Mouse (Mus musculus): ENCODE data around the gene Mertk.

The Mertk gene

DNA sequence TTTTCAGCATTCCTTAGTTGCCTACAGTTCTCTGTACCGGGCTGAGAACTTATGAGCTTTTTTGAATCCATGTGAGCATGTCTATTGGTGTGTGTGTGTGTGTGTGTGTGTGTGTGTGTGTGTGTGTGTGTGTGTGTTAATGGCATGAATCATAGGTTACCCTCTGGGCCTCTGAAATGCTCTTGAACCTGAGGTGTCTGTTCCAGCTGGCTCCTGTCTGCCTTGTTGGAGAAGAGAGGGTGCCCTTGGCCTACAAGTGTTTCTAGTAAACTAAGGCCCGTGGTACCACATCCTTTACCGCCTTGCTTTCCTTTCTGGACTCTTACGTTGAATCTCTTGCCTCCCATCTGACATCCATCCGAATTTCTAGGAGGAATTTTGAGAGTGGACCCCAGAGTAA lies 27.3 kb downstream of the Mertk start:
- no peak for DNase-seq

DNA sequence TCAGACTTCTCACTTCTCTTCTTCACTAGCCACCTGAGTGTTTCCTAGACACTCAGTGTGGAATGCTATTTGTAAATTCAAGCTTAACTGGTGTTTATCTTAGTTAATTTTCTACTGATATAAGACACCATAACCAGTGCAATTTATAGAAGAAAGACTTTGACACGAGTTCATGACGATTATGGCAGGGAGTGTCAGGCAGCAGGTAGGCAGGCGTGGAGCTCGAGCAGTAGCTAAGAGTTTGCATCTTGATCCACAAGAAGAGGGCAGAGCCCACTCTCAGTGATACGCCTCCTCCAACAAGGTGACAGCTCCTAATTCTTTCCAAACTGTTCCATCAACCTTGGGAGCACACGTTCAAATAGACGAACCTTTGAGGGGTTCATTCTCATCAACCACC lies 27.9 kb downstream of the Mertk start:
- DNase-seq = no peak

DNA sequence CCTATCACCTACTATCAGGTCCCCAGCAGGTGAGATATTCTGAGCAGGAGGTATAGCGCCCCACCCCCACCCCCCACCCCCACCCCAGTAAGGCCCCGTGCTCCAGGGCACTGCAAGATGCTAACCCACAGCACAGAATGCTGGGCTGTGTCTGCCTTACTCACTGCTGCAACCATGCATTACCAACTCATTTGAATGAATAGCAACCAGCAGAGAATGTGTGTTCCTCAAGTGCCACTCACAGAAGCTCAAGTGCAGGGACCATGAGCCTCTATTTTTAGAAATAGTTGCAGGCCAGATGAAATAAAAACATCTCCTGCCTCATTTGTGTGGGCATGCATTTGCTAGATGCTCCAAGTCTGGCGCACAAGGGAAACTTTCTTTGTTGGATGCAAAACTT lies 28.8 kb downstream of the Mertk start:
- no peak for DNase-seq

DNA sequence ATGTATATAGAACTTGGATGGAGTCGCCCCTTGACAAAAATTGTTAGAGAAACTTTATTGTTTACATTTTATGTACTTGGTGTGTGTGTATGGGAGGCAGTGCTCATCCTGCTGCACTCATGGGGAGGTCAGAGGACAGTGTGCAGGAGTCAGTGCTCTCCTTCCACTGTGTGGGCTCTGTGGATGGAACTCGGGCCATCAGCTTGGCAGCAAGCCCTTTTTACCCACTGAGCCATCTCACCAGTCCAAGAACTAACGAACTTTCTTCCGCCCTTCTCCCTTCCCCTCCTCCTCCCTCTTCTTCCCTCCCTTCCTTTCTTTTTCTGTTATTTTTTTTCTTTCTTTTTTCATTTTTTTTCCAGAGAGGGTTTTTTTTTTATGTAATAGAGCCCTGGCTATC lies 29.3 kb downstream of the Mertk start:
- DNase-seq = no peak

DNA sequence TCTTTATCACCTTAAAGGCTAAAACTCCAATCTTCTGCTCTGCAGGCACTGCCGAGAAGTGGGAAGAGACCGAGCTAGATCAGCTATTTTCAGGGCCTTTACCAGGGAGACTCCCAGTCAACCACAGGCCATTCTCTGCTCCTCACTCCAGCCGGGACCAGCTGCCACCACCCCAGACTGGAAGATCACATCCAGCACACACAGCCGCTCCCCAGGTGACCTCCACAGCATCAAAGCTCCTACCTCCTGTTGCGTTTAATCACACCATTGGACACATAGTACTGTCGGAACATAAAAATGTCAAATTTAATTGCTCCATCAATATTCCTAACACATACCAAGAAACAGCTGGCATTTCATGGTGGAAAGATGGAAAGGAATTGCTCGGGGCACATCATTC lies 30.4 kb downstream of the Mertk start:
- no peak for DNase-seq

DNA sequence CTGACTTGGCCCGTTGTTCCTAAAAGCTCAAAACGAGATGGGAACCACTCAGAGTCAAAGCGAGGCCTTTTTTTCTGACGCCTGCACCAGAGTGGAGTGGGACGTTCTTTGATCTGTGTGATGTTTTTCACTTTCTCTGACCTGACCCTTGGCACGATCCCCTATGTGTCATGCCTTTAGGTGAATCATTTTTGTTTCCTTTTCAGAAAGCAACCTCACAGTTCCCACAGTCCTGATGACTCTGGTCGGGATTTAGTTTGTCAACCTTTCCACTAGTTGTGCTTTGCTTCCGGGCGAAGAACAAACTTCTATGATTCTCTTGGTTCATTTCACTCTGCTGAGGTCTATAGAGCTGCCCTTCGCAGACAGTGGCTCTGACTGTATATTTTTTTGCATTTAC lies 32.8 kb downstream of the Mertk start:
- DNase-seq = no peak

DNA sequence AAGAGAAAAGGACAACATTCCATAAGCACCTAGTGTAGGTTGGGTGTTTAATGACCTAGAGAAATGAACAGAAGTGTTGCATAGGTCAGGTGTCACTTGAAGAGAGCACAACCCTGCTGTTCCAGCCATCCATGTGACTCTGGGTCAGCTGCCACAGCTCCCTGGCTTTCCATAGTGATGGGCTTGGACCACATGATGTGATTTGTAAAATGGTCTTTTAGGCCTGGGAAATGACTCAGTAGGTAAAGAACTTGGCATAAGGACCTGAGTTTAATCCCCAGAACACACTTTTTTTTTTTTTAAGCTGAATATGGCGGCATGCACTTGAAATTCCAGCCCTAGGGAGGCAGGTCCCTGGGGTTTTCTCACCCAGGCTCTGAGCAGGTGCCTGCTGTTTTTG lies 33.2 kb downstream of the Mertk start:
- DNase-seq = no peak

DNA sequence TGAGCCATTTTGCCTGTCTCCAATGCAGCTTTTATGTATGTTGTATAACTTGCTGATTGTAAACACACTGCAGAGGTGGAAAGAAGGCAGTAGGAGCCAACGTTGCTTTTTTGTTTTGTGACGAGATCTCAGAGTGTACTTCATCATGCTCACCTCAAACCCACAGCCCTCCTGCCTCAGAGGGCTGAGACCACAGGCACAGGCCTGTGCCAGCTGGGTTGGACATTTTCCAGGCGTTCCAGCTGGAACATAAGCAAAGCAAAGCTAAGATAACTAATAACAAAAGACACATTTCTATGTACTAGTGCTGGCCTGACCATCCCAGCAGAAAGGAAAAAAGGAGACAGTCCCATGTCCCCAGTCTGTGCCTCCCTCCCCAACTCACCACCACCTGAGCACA lies 36.3 kb downstream of the Mertk start:
- DNase-seq = no peak

DNA sequence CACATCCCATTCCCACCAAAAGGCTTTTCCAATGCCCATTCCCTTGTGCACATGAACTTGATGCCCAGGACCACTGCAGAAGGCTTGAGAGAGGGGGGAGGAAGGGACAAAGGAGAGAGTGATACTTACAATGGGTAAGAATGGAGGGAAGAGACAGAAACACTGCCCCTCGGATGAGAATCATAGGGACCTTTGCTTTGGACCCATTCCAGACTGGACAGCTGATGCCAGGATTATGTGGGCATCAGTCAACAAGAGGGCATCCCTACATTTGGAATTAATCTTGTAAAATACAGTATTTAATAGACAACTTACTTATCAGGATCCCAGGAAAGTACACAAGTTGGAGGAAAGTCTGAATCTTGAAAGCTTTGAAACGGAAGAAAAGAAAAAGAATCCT lies 38.3 kb downstream of the Mertk start:
- no peak for DNase-seq

DNA sequence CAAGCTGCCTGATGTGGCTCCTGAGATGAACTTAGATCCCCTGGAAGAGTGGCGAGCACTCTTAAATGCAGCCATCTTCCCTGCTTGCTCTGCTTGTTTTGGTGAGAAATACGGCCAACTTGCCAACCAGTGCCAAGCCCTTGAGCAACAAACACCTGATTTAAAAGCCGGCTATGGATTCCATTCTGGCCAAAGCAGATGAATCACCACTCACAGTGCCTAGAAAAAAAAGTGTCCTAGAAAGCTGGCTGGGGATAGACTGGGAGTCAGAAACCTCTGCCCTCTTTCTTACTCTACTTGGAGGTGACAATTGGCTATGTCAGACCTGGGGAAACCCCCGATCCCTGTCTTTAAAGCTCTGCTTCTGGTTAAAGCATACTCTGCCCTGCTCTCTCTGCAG lies 39.0 kb downstream of the Mertk start:
- no peak for DNase-seq

DNA sequence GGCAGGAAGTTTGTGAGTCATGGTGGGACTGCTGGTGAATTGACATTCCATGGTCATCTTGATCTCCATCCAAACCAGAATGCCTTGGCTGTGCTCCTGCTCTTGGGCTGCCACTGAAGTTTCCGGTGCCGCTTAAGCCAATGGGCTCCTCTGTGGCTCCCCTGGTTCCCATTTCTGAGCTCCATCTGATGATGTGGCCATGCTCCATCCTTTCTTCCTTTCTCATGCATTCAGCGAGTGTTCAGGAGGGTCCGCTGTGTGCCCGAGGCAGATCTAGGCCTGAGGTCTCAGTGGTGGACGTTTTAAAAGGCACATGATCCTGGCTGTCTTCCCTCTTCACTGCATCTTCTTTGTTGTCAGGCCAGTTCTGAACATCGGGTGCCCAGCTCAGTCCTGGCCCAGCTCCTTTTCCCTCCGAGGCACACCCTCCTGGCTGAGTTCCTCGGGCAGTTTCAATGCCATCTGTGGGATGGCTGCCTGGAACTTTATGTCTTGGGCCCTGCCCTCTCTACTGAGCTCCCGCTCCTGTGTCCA lies 40.0 kb downstream of the Mertk start:
- DNase-seq = peak; percentile 67

DNA sequence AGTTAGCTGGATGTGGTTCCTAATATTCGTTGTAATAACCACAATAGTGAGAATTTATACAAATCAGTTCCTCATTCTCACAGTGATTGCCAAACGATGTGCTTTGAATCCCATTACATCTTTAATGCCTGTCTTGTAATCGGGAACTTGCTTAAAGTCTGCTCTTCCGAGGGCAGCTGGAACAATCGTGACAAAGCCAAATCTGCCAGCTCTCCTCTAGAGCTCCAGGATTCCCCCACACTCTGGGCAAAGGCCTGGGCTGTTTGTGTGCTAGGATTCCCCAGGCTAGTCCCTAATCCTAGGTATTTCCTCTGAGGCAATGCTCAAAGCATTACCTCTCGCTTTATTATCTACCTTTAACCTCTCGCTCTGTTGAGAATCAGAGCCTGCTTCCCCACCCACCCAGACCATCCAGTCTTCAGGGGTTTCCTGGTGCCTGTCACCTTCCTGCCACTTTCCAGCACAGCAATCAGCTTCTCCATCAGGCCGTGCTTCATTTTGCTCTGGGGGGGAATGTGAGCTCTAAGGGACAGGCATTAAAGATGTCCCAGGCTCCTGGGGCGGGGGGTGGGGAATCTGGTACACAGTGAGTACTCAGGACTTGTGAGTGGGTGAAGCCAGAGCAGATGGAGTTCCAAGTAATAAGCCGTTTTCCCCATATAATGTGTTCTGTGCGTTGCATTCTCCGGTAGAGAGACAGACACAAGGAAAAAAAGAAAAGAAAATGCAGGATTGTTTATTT lies 47.3 kb downstream of the Mertk start:
- DNase-seq = peak; percentile 54

DNA sequence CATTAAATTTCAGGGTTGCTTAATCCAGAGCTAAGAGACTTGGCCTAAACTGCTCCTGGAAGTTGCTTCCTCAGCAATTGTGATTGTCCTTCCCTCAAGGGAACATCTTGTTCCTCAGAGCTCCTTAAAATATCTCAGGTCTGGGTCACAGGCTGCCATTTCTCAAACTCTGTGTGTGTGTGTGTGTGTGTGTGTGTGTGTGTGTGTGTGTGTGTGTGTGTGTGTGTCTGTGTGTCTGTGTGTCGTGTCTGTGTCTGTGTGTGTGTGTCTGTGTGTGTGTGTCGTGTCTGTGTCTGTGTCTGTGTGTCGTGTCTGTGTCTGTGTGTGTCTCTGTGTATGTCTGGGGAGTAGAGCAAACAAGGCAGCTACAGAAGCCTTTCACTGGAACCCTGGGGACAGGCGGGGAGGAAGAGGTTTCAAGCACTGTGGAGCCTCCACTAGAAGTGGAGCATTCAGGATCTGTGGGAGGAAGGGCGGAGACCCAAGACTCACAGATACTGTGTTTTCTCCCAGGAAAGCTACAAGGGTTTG lies 47.9 kb downstream of the Mertk start:
- peak; percentile 34 for DNase-seq

DNA sequence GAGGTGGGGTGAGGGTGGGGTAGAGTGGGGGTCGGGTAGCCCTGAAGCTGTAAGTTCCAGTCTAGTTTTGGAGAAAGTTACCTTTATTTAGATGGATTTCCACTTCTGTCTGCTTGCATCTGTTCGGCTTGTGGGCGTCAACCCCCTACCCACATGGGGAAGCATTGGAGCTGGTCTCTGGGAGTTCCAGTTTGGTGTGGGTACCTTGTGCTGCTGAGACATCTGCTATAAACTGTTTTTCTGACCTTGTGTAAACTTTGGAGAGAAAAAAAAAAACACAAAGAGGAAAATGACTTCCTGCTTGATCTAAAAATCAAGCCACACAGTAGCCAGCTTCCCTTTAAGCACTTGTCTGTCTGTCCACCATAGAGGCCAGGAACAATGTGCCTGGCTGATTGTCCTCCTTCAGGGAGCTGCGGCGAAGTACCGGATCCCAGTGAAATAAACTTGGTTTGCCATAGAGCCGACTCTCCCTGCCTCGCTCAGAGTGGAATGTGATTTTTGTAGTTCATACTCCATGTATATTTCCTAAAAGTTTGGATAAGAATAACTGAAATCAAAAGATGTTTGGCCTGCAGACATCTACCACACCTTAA lies 48.8 kb downstream of the Mertk start:
- DNase-seq = peak; percentile 75

DNA sequence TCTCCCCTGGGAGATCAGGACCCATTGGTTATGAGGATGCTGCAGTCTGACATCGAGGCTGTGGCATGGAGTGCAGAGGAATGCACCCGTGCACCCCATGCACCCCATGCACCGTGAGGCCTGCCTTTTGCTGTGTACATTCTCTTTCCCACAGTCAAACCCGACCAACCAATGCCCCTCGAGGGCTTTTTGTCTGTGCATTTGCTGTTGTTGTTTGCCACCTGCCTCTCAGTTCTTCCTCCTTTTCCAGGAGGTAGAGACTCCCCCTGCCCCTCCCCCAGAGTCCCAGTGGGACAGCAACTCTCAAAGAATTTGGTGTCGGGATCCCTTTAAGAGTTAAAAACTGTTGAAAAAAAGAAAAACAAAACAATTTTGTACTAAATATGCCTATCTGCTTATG lies 49.4 kb downstream of the Mertk start:
- DNase-seq = no peak

DNA sequence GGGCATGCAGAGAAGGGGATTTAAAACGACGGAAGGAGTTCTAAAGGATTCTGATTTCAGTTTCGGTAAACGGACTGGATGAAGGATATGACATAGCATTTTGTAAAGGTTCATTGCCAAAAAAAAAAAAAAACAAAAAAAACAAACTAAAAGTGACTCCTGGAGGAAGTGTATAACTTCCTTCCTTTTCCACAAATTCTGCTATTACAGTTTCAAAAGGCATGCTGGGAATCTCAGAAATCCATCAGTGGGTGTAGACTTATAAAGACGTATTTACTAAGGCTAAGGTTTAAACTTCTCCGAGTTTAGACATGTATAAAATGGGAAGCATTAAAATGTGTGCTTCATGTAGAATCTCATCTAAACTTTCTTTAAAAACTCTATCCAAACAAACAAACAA lies 52.3 kb downstream of the Mertk start:
- no peak for DNase-seq

DNA sequence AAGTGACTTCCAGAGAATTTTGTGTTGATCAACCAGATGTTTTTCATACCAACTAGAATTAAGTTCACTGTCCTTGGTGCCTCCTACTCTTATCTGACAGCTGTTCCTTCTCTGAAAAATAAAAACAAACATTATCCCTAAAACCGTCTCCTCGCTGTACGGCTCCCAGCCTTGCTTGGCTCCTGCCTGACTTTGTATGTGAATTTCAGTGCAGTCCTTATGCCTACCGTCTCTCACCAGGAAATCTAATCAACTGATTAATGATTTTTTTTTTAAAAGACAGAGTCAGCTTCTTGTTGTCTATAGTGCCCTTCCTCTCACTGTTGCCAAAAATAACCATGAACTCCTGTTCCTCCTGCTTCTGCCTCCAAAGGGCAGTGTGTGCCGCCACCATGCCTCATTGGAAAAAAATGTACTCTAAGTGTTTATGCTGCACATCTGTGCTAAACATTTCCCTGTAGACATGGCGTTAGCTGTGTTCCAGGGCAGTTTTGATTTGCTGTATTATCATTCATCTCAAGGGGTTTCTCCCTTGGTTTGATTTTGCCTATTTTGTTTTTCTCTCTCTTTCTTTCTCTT lies 54.6 kb downstream of the Mertk start:
- no peak for DNase-seq

DNA sequence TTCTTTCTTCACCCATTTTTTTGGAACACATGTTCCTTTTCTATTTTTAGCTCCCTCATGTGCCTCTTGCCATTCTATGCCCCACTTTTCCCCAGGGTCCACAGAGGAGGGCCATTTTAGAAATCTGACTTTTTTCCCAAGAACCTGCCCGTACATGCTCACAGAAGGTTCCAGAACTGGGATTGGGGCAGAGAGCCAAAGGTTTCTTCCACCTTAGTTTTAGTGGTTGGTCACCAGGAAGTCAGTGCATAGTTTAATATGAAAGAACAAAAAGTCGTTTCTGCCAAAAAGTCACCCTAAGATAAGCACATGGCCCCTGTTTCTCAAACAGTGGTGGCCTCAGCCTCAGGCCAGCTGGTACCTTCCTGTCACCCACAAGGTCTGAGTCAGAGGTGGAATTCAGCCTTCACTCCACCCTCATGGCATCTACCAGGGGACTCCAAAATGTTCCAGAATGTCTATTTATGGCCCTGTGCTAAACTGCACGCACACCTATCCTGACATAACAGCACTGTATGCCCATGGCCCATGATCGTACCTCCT lies 56.5 kb downstream of the Mertk start:
- DNase-seq = no peak

DNA sequence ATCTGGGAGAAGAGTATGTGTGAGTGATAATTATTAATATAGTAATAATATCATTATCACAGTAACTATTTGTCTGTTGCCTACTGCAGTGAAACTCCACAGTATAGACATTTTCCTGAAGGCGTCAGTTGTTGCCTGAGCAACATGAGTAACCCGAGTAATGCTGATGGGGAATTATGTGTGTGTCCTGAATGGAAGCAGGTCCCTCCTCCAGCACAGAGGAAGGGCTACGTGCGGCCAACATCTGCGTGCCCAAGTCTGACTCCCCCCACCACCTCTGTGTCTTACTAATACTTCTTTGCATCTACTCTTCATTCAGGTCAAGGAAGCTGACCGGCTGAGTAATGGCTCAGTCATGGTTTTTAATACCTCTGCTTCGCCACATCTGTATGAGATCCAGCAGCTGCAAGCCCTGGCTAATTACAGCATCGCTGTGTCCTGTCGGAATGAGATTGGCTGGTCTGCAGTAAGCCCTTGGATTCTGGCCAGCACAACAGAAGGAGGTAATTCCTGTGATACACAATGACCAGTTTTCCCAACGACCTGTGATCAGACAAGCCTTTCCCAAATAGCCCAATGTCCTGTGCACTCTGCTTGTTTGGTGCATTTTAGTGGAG lies 60.1 kb downstream of the Mertk start:
- DNase-seq = no peak

DNA sequence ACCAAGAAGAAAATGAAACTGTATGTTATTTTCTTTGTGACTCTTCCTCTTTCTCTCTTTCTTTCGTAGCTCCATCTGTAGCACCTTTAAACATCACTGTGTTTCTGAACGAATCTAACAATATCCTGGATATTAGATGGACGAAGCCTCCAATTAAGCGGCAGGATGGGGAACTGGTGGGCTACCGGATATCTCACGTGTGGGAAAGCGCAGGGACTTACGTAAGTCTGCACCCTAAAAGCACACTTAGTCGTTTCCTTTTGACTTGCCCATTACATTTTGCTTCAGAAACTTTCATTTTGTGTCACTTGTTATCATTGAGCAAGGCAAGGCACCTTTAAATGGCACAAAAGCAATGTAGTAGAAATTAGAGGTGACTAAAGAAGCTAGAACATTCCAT lies 63.3 kb downstream of the Mertk start:
- DNase-seq = no peak

DNA sequence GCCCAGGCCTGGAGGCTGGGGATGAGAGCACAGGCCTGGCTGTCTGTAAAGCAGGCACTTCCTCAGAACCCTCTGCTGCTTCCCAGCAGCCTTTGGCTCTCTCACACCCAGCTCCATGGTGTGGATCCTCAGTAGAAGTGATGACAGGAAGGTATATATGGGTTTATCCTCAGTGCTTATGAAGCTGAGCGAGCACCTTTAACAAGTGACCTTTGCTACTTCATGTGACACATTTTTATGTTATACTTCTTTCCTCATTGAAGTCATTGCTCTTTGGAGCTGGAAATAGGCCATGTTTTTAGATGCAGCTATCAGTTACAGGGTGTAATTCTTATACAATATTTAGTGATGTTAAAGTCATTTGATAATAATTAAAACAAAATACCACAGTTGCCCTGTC lies 67.0 kb downstream of the Mertk start:
- no peak for DNase-seq

DNA sequence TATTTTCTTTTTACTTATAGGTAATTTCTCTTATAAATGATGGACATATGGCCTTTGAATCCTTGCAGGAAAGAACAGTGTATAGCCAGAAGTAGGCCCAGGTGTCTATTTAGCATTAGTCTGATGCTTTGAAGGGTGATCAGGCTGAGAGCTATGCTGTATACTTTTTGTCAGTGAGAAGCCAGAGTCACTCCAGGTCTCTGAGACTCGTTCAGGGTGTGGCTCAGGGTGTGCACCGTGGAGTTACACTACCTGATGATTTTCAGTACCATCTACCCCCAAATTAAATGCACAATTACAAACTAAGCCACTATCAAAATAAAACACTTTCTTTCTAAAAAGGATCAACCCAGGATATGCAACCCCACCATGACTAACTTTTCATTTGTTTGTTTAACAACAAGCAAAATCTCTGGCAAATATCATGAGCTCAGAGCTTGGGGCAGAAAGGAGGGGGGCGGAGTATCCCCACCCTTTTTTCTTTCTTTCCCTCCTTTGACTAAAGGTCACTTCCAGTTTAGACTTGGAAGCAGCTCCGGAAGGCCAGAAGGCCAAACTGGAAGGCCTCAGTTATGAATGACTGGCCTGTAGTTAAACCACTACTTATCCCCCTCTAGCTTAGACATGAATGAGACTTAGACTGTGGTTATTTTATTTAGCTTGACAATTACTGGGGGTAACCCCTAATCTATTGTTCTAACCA lies 69.9 kb downstream of the Mertk start:
- DNase-seq = no peak

DNA sequence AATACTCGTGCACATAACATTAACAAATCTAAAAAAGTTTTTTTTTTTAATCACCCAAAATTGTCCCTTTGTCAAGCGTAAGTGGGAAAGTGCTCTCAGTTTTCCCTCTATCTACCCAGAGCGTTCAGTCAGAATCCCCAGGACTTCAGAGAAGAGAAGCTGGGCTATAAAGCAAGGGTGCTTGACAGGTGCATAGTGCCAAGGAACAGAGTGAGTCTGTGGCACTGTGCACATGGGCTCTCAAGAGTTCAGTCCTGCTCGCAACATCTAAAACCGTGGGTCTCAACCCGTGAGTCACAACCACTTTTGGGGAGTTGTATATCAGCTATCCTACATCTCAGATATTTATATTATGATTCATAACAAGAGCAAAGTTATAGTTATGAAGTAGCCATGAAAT lies 71.8 kb downstream of the Mertk start:
- DNase-seq = no peak

Measured in layer of hippocampus, adult 9-11 months (tissue).